Mouse (Mus musculus) fat pad, adult 2 months (tissue): ENCODE measurements at regions not wholly inside any gene's neighbourhood (a gene's known extent, or its start where the extent isn't known, plus 50 kb on each side); places are given as distances from the start of the nearest gene placed in this dataset.

Experiments
- DNase-seq: peaks from one replicate; pipeline ENCODE4 v3.0.0-alpha.2; 2011; ENCODE audit warnings: low read depth, low spot score; ENCODE audit errors: extremely low read depth

DNA sequence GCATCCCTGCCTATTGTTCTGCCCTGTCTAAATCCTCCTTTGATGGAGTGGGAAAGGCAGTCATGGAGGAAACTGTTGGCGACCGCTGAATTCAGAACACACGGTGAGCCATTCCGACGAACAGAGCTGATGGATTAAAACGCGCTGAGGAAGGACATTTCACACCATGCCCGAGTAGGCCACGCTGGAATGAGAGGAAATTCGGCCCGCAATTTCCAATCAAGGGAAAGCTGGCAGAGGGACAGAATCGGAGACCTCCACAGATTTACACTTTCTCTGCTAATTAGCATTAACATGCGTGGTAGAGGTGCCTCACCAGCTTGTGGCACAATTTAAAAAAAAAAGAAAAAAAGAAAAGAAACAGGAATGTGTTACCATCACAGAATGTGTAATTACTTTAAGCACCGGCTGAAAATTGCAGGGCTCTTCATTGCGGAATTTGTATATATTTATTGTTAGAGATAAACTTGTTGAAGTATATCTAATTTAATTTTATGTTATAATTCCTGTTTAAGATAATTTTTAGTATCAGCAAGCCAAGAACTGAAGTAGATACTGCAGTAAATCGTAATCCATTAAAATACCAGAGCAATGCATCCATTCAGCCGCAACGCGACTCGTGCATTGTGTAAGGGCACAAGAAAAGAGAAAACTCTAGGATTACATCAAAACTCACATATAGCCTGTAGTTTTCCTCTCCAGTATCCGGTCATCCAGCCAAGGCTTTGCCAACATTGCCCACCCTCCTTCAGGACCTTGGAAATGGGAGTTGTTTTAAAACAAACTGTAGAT, 2249.4 kb upstream of the Gm7489 start:
- no peak for DNase-seq

DNA sequence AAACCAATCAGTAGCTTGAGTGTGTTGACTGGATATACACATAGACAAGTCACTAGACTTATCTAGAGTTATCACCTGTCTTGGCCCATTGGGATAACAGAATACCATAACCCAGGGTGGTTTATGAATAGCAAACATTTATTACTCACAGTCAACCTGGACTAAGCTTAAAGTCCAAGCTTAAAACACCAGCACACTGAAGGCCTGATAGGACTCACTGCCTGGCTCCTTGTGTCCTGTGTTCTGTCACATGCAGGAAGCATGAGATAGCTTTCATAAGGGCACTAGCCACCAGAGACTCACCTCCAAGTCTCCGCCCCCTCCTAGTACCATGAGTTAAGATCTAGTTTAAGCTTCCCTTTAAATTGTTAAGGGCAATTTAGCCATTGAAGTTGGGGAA, 2247.1 kb upstream of the Gm7489 start:
- no peak for DNase-seq

- no peak for DNase-seq
Observed at GRCm38 (mm10) chr15:51643772-51644311, 2240.9 kb upstream of the Gm7489 start.

DNA sequence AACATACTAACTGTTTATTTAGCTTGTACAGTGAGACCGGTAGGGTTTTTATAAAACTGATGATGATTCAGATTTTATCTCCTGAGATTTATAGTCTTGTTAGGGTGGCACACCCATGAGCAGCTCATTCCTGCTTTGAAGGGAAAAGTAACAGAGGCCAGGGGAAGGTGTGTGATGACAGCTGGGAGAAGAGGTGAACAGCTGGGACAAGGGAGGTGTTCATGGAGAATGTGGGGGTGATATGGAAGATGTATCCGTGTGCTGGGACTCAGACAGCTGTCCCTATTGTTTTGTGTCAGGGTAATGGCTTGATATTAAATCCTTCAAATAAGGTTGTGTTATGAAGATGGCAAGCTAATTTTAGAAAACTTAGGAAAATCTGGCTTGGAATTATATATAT, 2238.4 kb upstream of the Gm7489 start:
- no peak for DNase-seq

DNA sequence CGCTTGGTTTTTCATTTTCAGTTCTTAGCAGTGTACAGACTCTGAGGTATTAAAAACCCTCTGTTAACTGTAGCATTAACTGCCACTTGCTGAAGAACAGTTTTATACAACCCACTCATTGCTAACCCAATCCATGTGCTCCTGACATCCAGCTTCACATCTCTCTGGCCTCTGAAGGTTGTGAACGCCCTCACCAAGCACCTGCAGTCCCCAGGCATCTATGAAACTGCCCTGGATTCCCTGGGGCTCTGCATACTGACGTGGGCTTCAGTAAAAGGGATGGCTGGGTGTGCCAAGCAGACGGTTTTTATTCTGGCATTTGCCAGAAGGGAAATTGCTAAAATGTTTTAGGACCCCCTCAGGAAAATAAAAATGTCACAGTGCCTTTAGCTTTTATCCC, 2232.2 kb upstream of the Gm7489 start:
- DNase-seq, result no peak

- no peak for DNase-seq
Observed at GRCm38 (mm10) chr15:51657621-51658020, 2227.1 kb upstream of the Gm7489 start.

DNA sequence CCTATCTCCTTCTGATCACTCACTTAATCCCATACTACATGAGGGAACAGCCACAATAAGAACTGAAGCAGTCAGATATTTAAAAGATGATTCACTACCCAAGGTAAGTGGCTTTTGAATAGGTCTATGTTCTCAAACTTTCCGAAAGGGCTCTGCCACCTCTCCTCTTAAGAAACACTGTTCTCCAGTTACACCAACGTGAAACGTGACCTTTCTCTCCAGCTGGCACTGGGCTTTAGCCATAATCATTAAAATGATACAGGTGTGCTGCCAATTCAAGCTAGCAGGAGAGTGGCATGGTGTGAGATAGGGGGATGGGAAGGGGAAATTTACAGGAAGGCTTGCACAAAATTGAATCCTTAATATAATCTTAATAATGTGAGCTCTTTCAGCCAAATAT, 2216.4 kb upstream of the Gm7489 start:
- no peak for DNase-seq

- DNase-seq, result no peak
Observed at GRCm38 (mm10) chr15:51671667-51672372, 2212.9 kb upstream of the Gm7489 start.

- DNase-seq, result no peak
Observed at GRCm38 (mm10) chr15:51673483-51673882, 2211.2 kb upstream of the Gm7489 start.

DNA sequence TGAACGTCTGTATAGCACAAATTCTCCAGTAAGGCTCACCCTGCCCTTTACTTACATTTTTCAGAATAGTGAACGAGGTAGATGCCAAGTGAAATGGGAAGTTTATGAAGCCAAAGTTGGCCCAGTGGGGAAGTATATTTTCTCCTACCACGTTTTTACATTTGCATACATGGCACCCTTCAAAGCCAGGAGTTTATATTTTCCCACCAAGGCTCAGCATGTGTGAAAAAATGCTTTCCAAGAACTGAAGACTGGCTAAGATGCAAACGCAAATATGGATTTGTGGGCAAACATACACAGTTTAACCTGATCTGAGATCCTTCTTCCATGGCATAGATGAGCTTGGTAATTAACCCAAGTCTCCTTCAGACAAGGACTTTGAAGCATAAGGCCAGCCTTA, 2209.4 kb upstream of the Gm7489 start:
- DNase-seq, result no peak

DNA sequence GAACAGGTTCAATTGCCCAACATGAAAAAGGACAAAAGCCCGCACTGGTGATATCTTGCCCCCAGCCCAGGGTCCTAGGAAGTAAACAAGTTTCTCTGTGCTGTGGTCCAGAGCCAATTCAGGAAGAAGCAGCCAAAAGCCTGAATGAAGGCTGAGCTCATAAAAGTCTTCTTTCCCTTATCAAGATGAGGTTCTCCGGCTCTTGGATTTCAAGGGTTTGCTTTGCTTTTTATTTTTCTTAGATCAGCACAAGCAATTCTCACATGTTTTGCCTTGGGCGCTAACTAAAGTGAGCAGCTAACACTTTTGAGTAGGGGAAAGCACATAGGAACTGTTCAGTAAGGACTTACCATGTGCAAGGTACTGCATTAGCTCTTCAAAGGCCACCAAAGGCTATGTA, 2208.0 kb upstream of the Gm7489 start:
- no peak for DNase-seq

DNA sequence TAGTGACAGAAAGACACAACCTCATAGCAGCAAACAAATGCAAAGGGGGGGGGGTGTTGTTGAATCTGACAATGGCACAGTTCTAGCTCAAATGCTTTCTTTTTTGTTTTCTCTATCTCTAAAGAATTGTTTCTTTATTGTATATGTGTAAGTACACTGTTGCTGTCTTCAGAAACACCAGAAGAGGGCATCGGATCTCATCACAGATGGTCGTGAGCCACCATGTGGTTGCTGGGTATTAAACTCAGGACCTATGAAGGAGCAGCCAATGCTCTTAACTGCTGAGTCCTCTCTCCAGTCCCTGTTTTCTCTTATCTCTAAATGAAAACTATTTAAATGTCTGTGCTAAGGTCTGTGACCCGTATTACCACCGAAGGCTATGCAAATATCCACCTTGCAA, 2207.4 kb upstream of the Gm7489 start:
- no peak for DNase-seq

DNA sequence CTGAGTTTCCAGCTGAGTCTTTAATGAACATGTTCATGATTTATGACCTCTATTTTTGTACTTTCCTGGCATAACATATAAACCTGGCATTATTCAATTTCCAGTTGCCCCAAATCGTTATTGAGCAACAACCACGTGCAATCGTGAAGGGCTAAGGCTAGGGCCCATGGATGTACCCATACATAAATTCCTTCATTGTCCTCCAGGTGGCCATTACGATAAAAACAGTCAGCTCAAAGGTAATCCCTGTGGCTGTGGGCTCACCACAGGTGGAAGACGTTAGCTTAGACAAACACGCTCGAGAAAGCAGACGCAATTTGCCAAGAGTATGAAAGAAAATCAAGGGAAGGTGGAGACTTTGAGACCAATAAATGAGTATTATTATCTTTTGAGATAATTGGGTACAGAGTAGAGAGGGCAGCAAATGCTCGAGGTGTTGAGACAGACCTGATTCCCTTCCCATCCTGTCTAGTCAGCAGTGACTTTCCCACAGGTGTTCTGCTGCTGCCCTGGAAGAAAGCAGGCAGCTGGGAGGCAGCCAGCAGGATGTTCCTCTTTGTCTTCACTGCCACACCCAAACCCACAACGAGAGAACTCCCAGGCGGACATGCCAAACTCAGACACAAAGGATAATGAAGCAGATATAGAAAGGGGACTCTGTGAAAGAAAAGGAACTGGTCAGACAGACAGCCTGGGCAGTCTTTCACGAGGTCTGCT, 2205.4 kb upstream of the Gm7489 start:
- no peak for DNase-seq

GRCm38 (mm10) chr15:51680494-51680893, 2204.2 kb upstream of the Gm7489 start:
- DNase-seq, result no peak

DNA sequence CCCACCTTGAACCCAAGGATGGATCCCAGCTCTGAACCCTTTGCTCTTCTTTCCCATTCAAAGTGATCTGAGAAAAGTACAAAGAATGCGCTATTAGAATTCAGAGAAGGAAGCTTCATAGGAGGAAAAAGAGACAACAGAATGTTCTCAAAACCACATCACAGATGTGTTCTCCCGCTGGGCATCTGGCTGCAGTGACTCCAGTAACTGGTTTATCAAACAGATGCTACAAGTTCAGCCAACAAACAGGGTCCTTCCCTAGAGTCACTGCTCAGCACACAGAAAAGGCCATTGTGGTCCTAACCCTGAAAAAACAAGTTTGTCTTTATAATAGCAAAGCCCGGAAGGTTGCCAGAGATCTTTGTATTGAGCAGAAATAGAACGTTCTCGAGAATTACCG, 2203.5 kb upstream of the Gm7489 start:
- DNase-seq, result no peak

- no peak for DNase-seq
Observed at GRCm38 (mm10) chr15:51682331-51682730, 2202.4 kb upstream of the Gm7489 start.

- DNase-seq, result no peak
Observed at GRCm38 (mm10) chr15:51687007-51687540, 2197.6 kb upstream of the Gm7489 start.

GRCm38 (mm10) chr15:51689498-51689897, 2195.2 kb upstream of the Gm7489 start:
- no peak for DNase-seq

DNA sequence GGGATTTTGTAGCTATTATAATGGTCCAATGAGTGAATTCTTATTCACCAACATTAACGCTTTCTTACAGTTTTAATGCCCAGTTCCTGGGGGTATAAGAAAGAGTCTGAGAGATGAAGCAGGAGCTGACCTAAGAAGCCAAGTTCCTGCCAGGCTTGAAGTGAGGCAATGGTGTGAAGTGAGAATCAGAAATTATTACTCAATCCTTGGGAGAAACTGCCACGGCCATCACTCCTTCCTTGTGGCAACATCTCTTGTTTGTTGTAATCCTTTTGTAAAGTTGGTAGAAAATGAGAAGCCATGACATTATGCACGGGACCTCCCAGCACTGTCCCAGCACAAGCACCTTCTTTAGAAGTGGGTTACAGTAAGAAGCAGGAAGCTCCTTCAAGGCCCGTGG, 2192.0 kb upstream of the Gm7489 start:
- no peak for DNase-seq

- DNase-seq, result no peak
Observed at GRCm38 (mm10) chr15:51696344-51697016, 2188.2 kb upstream of the Gm7489 start.

GRCm38 (mm10) chr15:51704198-51704597, 2180.5 kb upstream of the Gm7489 start:
- no peak for DNase-seq
